Mouse (Mus musculus) stomach, embryonic 16.5 days (tissue): ENCODE measurements around the gene Pold1. TPM values are rescaled to one million over a fixed set of nuclear protein-coding genes. Genes with fewer than 3 reads are reported as not detected.

Experiments used
- ATAC-seq: fragments of 200-750 bp; cut with Nextera tagmentation; 2 replicates; pipeline ENCODE4 v1.8.0; 2017; ENCODE audit warnings: moderate number of reproducible peaks, moderate TSS enrichment; ENCODE audit not compliant: insufficient read depth, low FRiP score
- H3K27ac ChIP-seq: fragments of 300-500 bp; sonication (generic); 2 replicates; pipeline ENCODE4 v1.5.1; 2014; ENCODE audit warnings: low read length
- H3K27me3 ChIP-seq: fragments of 300-500 bp; sonication (generic); 2 replicates; pipeline ENCODE4 v1.6.1; 2014; ENCODE audit warnings: low read length, control low read depth, mixed read lengths; ENCODE audit not compliant: control insufficient read depth, insufficient read depth
- H3K36me3 ChIP-seq: fragments of 300-500 bp; sonication (generic); 2 replicates; pipeline ENCODE4 v1.6.1; 2014; ENCODE audit warnings: low read length; ENCODE audit not compliant: control insufficient read depth, insufficient read depth
- H3K4me1 ChIP-seq: fragments of 300-500 bp; sonication (generic); 2 replicates; pipeline ENCODE4 v1.6.1; 2014; ENCODE audit warnings: low read length, control low read depth, mixed read lengths; ENCODE audit not compliant: control insufficient read depth, insufficient read depth
- H3K4me2 ChIP-seq: fragments of 300-500 bp; sonication (generic); 2 replicates; pipeline ENCODE4 v1.6.1; 2014; ENCODE audit warnings: low read depth, low read length, mixed read lengths
- H3K4me3 ChIP-seq: fragments of 300-500 bp; sonication (generic); replicated peaks from 2 replicates; pipeline ENCODE4 v1.5.1; 2014; ENCODE audit warnings: mild to moderate bottlenecking, low read length
- H3K9ac ChIP-seq: fragments of 300-500 bp; sonication (generic); 2 replicates; pipeline ENCODE4 v1.6.1; 2014; ENCODE audit warnings: low read length
- H3K9me3 ChIP-seq: fragments of 300-500 bp; sonication (generic); replicated peaks from 2 replicates; pipeline ENCODE4 v1.6.1; 2016; ENCODE audit warnings: low read length, control low read depth; ENCODE audit not compliant: control insufficient read depth
- WGBS: fragments of 180-500 bp; shearing (Covaris S2); extraction: QIAGEN DNeasy Blood & Tissue Kit; methylation state at CpG from one replicate; pipeline ENCODE4 v1.1.7; 2014; 5-methylcytosine and 5-hydroxymethylcytosine counted together
- polyA plus RNA-seq: library from polyadenylated mRNA; unstranded; fragments of >200 nt; fragmentation: Nextera tagmentation; extraction: Ambion mirVana; gene quantifications from 2 replicates; pipeline ENCODE4 v1.2.1, GENCODE M21; 2015

Pold1 gene
- polyA plus RNA-seq, 1 experiment from 2014 or later, result 70.3 TPM

DNA sequence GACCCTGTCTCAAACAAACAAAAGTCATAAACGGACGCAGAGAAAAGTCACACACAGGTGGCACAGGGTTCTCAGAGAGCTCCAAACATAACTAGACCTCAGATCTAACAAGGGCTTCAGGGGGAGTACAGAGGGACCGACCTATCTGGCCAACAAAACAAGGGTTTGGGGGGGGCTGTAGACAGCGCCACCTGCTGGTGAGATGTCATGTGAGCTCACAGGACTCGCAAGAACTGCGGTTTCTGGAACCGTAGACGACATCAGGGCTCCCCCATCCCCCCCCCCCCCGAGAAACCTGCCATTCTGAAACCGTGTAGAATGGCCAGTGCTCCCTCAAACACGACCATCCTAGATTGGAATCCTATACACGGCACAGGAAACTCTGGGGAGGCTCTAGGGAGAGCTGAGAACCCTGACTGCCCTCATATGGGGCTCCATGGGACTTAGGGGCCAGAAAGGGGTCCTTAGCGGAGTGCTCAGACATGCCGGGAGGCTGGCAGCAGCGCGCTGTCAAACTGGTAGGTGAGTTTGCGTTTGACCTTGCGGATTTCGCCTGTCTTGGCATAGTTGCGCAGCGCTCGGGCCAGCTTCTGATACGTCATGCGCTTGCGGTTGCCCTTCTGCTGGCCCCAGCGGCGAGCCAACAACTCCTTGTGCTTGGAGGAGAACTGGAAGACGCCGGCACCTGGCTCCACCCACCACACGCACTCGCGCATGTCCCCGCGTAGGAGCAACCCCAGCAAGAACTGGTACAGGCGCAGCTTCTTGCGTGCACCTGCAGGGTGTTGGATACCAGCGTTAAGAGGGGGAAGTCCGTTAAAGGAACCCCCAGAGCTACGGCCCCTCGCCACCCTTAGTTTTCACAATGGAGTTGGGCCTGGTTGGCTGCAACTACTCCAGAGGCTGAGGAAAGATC lies 20.9 kb downstream of the Pold1 start:
- Histone ChIP-seq H3K4me3 (peak overlapping the region; percentile 36), H3K4me2 (peak overlapping the region; percentile 65), H3K27me3 (no peaks in the 10 kb centered on the region; the same call in none of the 2 replicates), H3K4me1 (peaks cover 10% of the 10 kb centered on the region; the same call in 1 of the 2 replicates), H3K9me3 (no peaks in the 10 kb centered on the region), H3K9ac (peak overlapping the region; percentile 48), H3K36me3 (no peaks in the 10 kb centered on the region; the same call in 1 of the 2 replicates), H3K27ac (no peak overlapping the region)
- 0 out of 2 replicates have a peak, but pooled peaks have one; percentile 9 for ATAC-seq
- 6% methylated on average over 40 of the region's 40 CpGs for WGBS

DNA sequence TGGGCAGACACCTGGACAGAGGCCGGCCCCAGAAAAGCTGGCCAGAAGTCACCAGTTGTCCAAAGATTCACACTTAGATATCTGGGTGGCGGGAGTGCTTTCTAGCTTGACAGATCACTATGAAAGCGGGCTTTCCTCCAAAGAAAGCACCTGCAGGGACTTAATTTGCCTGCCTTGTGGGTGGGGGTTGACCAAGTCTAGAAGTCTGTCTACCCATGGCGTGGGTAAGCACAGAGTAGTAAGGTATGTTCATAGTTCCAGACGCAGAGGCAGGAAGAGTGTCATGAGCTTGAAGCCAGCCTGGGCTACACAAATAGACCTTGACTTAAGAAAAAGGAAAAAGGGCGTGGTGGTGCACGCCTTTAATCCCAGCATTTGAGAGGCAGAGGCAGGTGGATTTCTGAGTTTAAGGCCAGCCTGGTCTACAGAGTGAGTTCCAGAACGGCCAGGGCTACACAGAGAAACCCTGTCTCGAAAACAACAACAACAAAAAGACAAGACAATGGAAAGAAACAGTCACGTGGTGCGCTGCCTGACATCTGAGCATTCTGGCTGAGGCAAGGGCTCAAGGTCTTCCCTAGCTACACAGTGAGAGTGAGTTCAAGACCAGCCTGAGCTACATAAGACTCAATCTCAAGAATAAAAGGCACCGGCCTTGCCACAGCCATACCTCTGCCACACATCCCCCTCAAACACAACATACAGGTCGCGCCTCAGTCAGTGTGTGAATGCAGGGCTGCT lies 22.1 kb downstream of the Pold1 start:
- Histone ChIP-seq H3K36me3 (no peaks in the 10 kb centered on the region), H3K4me1 (peaks cover 10% of the 10 kb centered on the region; the same call in 1 of the 2 replicates), H3K9me3 (no peaks in the 10 kb centered on the region), H3K27ac (no peak overlapping the region), H3K27me3 (peaks cover 6% of the 10 kb centered on the region), H3K4me2 (no peak overlapping the region), H3K4me3 (no peak overlapping the region), H3K9ac (no peak overlapping the region)
- ATAC-seq, result no peak
- 87% methylated on average over 14 of the region's 14 CpGs for WGBS

DNA sequence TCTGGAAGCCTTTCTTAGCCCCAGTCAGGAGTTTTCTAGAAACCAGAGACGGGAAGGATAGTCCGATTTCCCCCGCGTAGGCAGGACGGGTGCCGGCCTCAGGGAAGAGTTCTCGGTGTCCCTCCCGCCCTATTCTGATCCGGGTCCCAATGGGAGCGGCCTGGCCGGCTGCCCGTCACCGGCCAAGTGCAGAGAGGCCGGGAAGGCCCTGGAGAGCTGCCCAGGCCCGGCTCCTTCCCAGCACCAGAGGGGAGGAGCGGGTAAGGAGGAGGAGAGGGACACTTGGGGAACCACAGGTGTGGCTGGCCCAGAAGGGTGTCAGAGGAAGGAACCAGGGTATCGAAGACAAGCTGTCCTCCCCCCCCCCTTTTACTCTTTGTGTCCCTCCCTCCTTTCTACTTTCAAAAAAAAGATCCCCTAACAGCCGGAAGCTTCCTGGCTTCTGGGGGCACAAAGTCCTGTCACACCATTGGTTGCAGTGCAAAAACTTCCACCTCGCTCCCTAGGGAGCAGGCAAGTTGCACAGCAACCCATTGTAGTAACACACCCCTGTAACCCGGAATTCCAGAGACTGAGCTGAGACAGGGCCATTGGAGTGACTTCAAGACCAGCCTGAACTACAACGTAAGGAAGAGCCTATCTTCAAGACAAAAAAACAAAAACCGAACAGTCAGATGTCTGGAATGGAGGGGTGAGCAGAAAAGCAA lies 23.4 kb downstream of the Pold1 start:
- H3K27me3 ChIP-seq, result peaks cover 6% of the 10 kb centered on the region
- 16% methylated on average over 22 of the region's 22 CpGs for WGBS

DNA sequence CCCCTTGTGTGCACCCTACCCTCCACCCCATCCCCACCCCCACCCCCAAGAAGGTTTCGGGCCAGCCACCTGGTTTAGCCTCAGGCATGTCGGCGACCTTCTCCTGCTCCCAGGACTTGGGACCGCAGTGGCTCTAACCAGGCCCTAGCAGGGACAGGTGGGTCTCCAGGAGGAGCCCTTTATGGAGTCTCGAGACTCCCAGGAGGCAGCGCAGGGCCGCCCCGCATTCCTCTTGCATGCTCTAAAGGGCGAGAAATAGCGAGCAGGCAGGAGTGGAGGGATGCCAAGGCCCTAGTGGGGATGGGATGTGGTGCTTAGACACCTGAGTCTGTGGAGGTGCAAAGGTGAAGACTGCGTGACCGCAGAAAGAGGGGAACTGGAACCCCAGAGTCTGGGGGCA lies 24.1 kb downstream of the Pold1 start, which contains the start of gene Mybpc2:
TSS of gene Mybpc2 (minus strand) at position 155 of the 400 bp plus-strand sequence.
- no peak within 1 kb of the TSS for H3K27ac ChIP-seq
- no peaks in the 10 kb centered on the region for H3K36me3 ChIP-seq
- peak within 1 kb of the TSS; percentile 16 for H3K4me3 ChIP-seq
- WGBS, result 36% methylated on average over 12 of the region's 12 CpGs
- H3K4me1 ChIP-seq, result peaks cover 10% of the 10 kb centered on the region; the same call in 1 of the 2 replicates
- no peak for ATAC-seq
- H3K9ac ChIP-seq, result peak within 1 kb of the TSS; percentile 37
- no peaks in the 10 kb centered on the region for H3K9me3 ChIP-seq
- H3K27me3 ChIP-seq, result peaks cover 6% of the 10 kb centered on the region
- H3K4me2 ChIP-seq, result peak within 1 kb of the TSS; percentile 37

More for the DNA sequence above, 23.4 kb downstream of the Pold1 start:
- ATAC-seq, result peak; percentile 49; the same call in 1 of the 2 replicates
- Histone ChIP-seq H3K9me3 (no peaks in the 10 kb centered on the region), H3K36me3 (no peaks in the 10 kb centered on the region), H3K27ac (no peak overlapping the region), H3K9ac (peak overlapping the region; percentile 37), H3K4me3 (peak overlapping the region; percentile 16), H3K4me1 (peaks cover 10% of the 10 kb centered on the region; the same call in 1 of the 2 replicates), H3K4me2 (peak overlapping the region; percentile 37)

DNA sequence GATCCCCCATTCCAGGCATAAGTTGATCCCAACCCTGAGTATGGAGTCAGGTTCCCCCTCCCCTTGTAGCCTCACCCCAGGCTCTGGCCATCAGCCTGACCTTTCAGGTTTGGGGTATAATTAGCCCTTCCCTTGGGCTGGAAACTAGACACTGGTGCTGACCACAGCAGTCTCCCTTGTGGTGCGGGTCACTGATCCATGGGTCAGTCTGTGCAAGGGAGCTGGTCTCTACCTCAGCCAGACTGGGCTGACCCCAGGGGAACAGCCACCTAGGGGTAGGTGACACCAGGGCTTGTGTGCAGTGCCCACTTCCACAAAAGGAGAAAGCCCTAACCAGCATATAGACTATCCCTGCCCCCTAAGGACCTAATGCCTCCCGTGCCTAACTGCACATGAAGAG lies 25.6 kb downstream of the Pold1 start:
- no peak overlapping the region for H3K9ac ChIP-seq
- H3K4me3 ChIP-seq, result no peak overlapping the region
- peaks cover 10% of the 10 kb centered on the region; the same call in 1 of the 2 replicates for H3K4me1 ChIP-seq
- ATAC-seq, result no peak
- H3K27me3 ChIP-seq, result peaks cover 6% of the 10 kb centered on the region
- no peak overlapping the region for H3K4me2 ChIP-seq
- 64% methylated on average over 2 of the region's 2 CpGs for WGBS
- no peaks in the 10 kb centered on the region for H3K36me3 ChIP-seq
- no peak overlapping the region for H3K27ac ChIP-seq
- H3K9me3 ChIP-seq, result no peaks in the 10 kb centered on the region

DNA sequence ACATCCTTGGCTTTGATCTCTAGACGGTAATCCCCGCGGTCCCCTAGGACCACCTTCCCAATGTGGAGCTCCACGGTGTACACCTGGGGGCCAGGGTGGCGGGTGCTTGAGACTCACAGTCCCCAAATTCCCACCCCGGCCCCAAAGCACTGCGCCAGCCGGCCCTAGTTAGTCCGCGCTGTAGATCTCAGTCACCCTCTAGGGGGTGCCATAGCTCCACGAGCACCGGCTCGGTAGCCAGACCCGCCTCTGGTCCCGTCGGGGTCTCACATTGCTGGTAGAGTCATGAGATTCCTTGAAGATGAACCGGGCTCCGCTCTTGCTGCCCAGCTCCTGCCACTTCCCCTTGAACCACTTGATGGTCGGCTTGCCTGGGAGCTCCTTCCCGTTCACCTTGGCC lies 26.9 kb downstream of the Pold1 start:
- Histone ChIP-seq H3K36me3 (no peaks in the 10 kb centered on the region), H3K4me1 (peaks cover 10% of the 10 kb centered on the region; the same call in 1 of the 2 replicates), H3K4me2 (peak overlapping the region; percentile 13; the same call in 1 of the 2 replicates), H3K27ac (no peak overlapping the region), H3K9me3 (no peaks in the 10 kb centered on the region), H3K4me3 (peak overlapping the region; percentile 4), H3K9ac (peak overlapping the region; percentile 46; the same call in 1 of the 2 replicates), H3K27me3 (peaks cover 6% of the 10 kb centered on the region)
- ATAC-seq, result 0 out of 2 replicates have a peak, but pooled peaks have one; percentile 9
- 3% methylated on average over 20 of the region's 20 CpGs for WGBS

DNA sequence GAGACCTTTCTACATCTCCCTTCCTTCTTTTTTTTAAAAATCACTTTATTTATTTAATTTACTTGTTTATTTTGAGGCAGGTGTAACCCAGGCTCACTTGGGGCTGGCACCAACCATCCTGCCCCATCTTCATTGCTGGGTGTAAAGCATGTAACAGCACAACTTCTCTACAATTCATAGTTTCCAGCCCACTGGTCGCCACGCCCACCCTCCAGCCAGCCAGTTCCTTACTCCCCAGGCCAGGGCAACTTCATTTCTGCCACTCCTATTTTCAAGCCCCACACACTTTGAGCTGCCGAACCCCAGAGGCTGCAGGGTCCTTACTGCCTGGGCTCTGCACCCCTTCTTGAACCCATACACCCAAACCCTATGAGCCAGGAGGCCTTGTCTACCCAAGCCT lies 27.7 kb downstream of the Pold1 start:
- H3K4me1 ChIP-seq, result peaks cover 10% of the 10 kb centered on the region; the same call in 1 of the 2 replicates
- H3K27ac ChIP-seq, result no peak overlapping the region
- H3K4me3 ChIP-seq, result no peak overlapping the region
- H3K9ac ChIP-seq, result no peak overlapping the region
- H3K9me3 ChIP-seq, result no peaks in the 10 kb centered on the region
- WGBS, result 64% methylated on average over 3 of the region's 3 CpGs
- ATAC-seq, result no peak
- H3K36me3 ChIP-seq, result no peaks in the 10 kb centered on the region
- peaks cover 6% of the 10 kb centered on the region for H3K27me3 ChIP-seq
- no peak overlapping the region for H3K4me2 ChIP-seq

DNA sequence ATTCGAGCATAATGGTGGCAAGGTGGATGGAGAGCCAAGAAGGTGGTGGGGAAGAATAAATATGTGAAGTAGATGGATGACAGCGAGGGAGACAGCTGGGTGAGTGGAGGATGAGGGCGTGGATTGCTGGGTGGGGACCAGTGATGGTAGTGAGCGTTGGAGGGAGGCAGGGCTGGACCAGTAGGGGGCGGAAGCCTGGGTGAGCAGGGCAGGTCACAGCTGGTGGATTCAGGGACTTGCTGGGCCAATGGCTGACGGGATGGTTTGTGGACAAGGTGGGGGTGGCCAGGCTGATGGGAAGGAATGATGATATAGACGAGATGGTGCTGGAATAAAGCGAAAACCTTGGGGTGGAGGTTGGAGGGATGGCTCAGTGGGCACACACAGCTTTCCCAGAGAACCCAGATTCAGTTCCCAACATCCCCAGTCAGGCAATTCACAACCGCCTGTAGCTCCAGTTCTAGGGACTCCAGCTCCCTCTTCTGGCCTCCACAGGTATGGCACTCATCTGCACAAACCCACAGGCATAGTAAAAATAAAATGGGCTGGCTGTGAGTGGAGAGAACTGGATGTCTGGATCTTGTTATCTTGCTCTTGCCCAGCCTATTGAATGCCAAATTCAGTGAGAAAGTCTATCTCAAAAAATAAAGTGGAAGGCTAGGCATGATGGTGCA lies 29.3 kb downstream of the Pold1 start:
- ATAC-seq, result no peak
- no peaks in the 10 kb centered on the region for H3K9me3 ChIP-seq
- WGBS, result 61% methylated on average over 9 of the region's 9 CpGs
- peaks cover 6% of the 10 kb centered on the region for H3K27me3 ChIP-seq
- no peak overlapping the region for H3K4me3 ChIP-seq
- no peaks in the 10 kb centered on the region for H3K36me3 ChIP-seq
- H3K9ac ChIP-seq, result no peak overlapping the region
- no peak overlapping the region for H3K4me2 ChIP-seq
- no peaks in the 10 kb centered on the region for H3K4me1 ChIP-seq
- H3K27ac ChIP-seq, result no peak overlapping the region
